Mouse (Mus musculus): Measurements from ENCODE around the gene Kng2. TPM values are rescaled to one million over a fixed set of nuclear protein-coding genes. Genes with fewer than 3 reads are reported as not detected.
"Not testable (repeated sequence)": the region's sequence is repeated elsewhere in the genome, so short reads cannot be mapped to it uniquely, and the experiment has no call there.

The Kng2 gene
- total RNA-seq, 2 experiments from 2014 or later, result 0.25 TPM; not detected in 1

GRCm38 (mm10) chr16:22961073-22961472 is 68.2 kb downstream of the Kng2 start:
- no peak for DNase-seq (ENCODE audit: low spot score)

DNA sequence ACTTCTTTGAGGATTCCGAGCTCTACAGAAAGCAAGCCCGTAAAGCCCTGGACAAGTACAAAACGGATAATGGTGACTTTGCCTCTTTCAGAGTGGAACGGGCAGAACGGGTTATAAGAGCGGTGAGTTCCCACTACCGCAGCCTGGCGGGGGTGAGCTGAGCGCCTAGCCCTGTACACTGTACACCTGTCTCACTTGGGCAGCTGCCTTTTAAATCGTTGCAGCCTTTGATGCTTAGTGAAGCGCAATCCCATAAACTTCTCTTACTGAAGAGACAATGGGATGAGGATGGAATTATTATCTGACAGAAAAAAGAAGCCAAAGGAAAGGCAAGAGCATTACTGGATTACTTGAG is 73.2 kb downstream of the Kng2 start:
- DNase-seq (ENCODE audit: low spot score), result no peak

DNA sequence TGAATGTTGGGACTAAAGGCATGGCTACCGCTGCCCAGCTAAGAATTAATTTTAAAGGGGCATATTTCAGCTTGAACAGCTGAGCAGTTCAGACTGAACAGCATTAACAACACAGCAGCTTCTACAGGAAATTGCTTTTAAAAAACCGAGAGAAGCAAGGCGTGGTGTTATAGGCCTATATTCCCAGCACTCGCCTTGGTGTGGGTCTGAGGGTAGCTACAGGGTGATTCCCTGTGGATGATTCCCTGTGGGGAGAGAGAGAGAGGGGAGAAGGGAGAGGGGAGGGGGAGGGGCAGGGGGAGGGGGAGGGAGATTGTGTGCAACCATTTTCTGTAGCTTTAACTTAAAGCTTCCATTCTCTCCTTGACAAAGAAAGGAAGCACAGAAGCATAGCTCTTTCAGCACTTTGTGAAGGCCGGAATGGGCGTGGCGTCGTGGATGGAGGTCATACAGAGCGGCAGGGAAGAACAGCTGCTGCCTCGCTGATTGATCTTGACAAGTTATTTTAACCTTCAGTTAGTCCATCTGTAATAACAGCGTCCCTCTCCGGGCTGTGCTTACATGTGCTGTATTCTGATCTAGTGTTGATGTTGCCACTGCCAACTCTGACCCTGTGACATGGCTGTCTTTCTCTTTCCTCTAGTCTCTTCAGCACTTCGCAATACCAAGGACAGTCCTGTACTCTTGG is 73.7 kb downstream of the Kng2 start:
- DNase-seq (ENCODE audit: low spot score), result no peak

DNA sequence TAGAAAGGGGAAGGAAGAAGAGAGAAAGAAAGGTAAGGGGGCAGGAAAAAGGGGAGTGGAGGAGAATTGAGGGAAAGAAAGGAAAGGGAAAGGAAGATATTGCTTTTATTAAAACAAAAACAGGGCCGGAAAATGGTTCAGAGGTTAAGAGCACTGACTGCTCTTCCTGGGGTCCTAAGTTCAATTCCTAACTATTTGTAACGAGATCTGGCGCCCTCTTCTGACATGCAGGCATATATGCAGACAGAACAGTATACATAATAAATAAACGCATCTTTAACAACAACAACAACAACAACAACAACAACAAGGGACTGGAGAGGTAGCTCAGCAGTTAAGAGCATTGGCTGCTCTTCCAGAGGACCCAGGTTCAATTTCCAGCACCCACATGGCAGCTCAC is 76.2 kb downstream of the Kng2 start:
- DNase-seq (ENCODE audit: low spot score), result no peak

DNA sequence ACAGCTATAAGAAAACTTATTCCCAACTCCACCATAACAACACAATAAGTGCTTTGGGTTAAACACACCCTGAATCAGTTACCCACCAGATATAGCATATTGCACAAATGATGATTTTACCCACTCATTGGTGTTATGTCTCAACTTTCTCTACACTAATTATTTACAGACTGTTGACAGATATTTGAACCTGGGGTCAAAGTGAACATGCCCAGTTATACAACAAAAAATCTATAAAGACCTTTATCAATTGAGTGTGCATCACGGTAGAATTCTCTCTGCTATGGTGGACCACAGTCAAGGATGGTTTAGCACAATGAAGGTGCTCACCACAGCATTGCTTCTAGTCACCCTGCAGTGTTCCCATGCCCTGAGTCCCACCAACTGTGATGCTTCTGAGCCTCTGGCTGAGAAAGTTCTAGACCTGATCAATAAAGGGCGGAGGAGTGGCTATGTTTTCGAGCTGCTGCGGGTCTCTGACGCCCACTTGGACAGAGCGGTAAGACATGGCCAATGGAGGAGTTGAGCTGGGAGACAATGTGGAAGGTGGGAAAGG is 78.4 kb downstream of the Kng2 start, which contains the start of gene Hrg:
Hrg (plus strand) TSS at position 233 of the 556 bp plus-strand sequence.
- no peak for DNase-seq (ENCODE audit: low spot score)

- no peak for DNase-seq (ENCODE audit: low spot score)
Measured at GRCm38 (mm10) chr16:22947371-22947770, 81.9 kb downstream of the Kng2 start.

DNA sequence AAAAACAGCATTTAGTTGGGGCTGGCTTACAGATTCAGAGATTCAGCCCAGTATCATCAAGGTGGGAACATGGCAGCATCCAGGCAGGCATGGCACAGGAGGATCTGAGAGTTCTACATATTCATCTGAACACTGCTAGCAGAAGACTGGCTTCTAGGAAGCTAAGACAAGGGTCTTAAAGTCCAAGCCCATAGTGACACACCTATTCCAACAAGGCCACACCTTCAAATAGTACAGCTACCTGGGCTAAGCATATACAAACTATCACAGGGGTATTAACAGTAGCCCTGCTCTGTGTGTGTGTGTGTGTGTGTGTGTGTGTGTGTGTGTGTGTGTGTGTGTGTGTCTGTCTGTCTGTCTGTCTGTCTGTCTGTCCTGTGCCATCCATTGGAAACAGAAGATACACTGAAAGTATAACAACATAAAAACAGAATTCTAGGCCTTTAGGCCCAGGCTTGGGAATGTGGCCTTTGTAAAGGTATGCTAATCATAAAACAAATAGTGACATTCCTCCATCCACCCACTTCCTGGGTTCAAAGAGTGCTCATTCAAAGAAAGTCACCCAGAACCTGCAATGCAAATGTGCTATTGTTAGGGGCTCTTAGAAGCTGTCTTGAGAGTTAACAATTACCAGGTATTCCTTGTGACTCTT is 87.3 kb downstream of the Kng2 start:
- not testable (repeated sequence) for DNase-seq (ENCODE audit: low spot score)

- no peak for DNase-seq (ENCODE audit: low spot score)
Measured at GRCm38 (mm10) chr16:22939120-22939695, 90.1 kb downstream of the Kng2 start.

GRCm38 (mm10) chr16:22938541-22938940 is 90.7 kb downstream of the Kng2 start:
- no peak for DNase-seq (ENCODE audit: low spot score)

DNA sequence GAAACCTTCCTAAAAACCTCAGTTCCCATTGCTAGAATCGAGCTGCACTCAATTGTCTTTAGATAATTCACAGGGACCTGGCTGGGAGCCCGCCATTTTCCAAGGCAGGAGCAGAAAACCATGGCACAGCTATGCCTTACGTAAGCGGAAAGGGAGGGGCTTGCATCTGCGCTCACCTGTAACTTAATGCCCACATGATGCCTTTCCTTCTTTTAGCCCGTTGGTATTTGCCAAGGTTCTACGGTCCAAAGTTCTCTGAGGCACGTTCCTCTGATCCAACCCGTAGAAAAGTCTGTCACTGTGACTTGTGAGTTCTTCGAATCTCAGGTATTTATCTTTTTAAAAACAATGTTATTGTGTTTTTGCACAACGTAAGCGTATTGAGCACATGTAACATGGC is 91.7 kb downstream of the Kng2 start:
- DNase-seq (ENCODE audit: low spot score), result no peak

Other genes with a start within 250 kb of the Kng2 start
- not detected for gene Crygs, start 217.9 kb downstream of the Kng2 start, total RNA-seq (2021)
- 1 to 10 TPM; 7.2 to 7.9 TPM for gene Tbccd1, start 171.8 kb downstream of the Kng2 start, total RNA-seq (2021)
- gene Dnajb11, start 171.6 kb downstream of the Kng2 start, total RNA-seq (2021), result 10 to 100 TPM; 36.7 to 37.4 TPM
- 1 to 10 TPM in 1 of 2 experiments, not detected in 1; 1.8 TPM for gene Ahsg, start 138.2 kb downstream of the Kng2 start, total RNA-seq (2021)
- under 1 TPM in 1 of 2 experiments, not detected in 1; 0.45 TPM for gene Fetub, start 111.1 kb downstream of the Kng2 start, total RNA-seq (2021)
- under 1 TPM in 1 of 2 experiments, not detected in 1; 0.21 TPM for gene Hrg, start 78.4 kb downstream of the Kng2 start, total RNA-seq (2021)
- gene Kng1, start 28.4 kb upstream of the Kng2 start, total RNA-seq (2021), result under 1 TPM in 1 of 2 experiments, not detected in 1; 0.74 TPM
- gene Eif4a2, start 78.0 kb upstream of the Kng2 start, total RNA-seq (2021), result 100 to 1,000 TPM; 405 to 416 TPM
- gene Rfc4, start 98.3 kb upstream of the Kng2 start, total RNA-seq (2021), result 1 to 10 TPM; 7.1 to 7.5 TPM
- 10 to 100 TPM; 10.9 to 32.0 TPM for gene Adipoq, start 117.1 kb upstream of the Kng2 start, total RNA-seq (2021)
- 1 to 10 TPM; 3.6 to 4.7 TPM for gene St6gal1, start 195.3 kb upstream of the Kng2 start, total RNA-seq (2021)